Mouse (Mus musculus): ENCODE measurements around the gene Fads3.

The Fads3 gene

GRCm38 (mm10) chr19:10054361-10055075, 13.1 kb downstream of the Fads3 start:
- no peak for DNase-seq

GRCm38 (mm10) chr19:10055261-10055660, 13.9 kb downstream of the Fads3 start:
- DNase-seq, result no peak

GRCm38 (mm10) chr19:10055783-10056660, 14.7 kb downstream of the Fads3 start:
- no peak for DNase-seq

- DNase-seq, result no peak
Observed at GRCm38 (mm10) chr19:10056686-10057085, 15.3 kb downstream of the Fads3 start.

- no peak for DNase-seq
Observed at GRCm38 (mm10) chr19:10057486-10058351, 16.4 kb downstream of the Fads3 start.

- DNase-seq, result no peak
Observed at GRCm38 (mm10) chr19:10058352-10058825, 17.0 kb downstream of the Fads3 start.

GRCm38 (mm10) chr19:10058876-10059427, 17.6 kb downstream of the Fads3 start:
- DNase-seq, result no peak

GRCm38 (mm10) chr19:10059911-10060567, 18.7 kb downstream of the Fads3 start:
- peak; percentile 30 to 32 for DNase-seq

- DNase-seq, result no peak
Observed at GRCm38 (mm10) chr19:10060783-10061590, 19.6 kb downstream of the Fads3 start.

- DNase-seq, result no peak
Observed at GRCm38 (mm10) chr19:10061624-10062023, 20.3 kb downstream of the Fads3 start.

GRCm38 (mm10) chr19:10062292-10062691, 20.9 kb downstream of the Fads3 start:
- no peak for DNase-seq

- DNase-seq, result no peak
Observed at GRCm38 (mm10) chr19:10062862-10063261, 21.5 kb downstream of the Fads3 start.

- DNase-seq, result peak; percentile 48 to 55
Observed at GRCm38 (mm10) chr19:10064173-10065012, 23.0 kb downstream of the Fads3 start.

GRCm38 (mm10) chr19:10065465-10066188, 24.3 kb downstream of the Fads3 start:
- DNase-seq, result no peak

- DNase-seq, result no peak
Observed at GRCm38 (mm10) chr19:10066189-10066500, 24.8 kb downstream of the Fads3 start.

GRCm38 (mm10) chr19:10066502-10066901, 25.1 kb downstream of the Fads3 start:
- no peak for DNase-seq

GRCm38 (mm10) chr19:10067701-10068100, 26.3 kb downstream of the Fads3 start:
- no peak for DNase-seq

GRCm38 (mm10) chr19:10070186-10070980, 29.0 kb downstream of the Fads3 start:
- peak; percentile 35 to 37 for DNase-seq

GRCm38 (mm10) chr19:10071166-10071565, 29.8 kb downstream of the Fads3 start:
- DNase-seq, result no peak

Measured in B cell, adult 2 months (primary cell).